Comparison of ENCODE assay signal across 27 mouse cellular contexts in genomic region chr2:24705929-24706328, GRCm38 (mm10). TPM values are rescaled to one million over a fixed set of nuclear protein-coding genes. Genes with fewer than 3 reads are reported as not detected.
A peak's percentile ranks its signal among the peaks of the same experiment; 100 is the strongest.
DNase-seq lines count a peak whose midpoint lies in the region; ATAC-seq and TF ChIP-seq lines count a peak whose summit lies in the region.
"Had no signal": no experiment of that assay in that cellular context is flagged by ENCODE, and none has a peak within 500 bp of the region (broad histone marks: within the 10 kb centered on the region; RNA-seq: fewer than 3 reads in every experiment).

No protein-coding gene starts in this region.

- no peak overlapping the region for H3K4me2 ChIP-seq in forebrain, embryonic 11.5 days (ENCODE audit: low read depth, low read length, severe bottlenecking)
- no peak overlapping the region for H3K4me2 ChIP-seq in forebrain, embryonic 16.5 days (ENCODE audit: low read length)
- no peak overlapping the region for H3K4me2 ChIP-seq in hindbrain, embryonic 15.5 days
- no peak overlapping the region for H3K4me2 ChIP-seq in hindbrain, postnatal 0 days (ENCODE audit: low read depth, low read length)
- no peak overlapping the region for H3K4me2 ChIP-seq in midbrain, postnatal 0 days (ENCODE audit: low read depth, low read length, poor library complexity, severe bottlenecking)
- H3K4me2 ChIP-seq in midbrain, embryonic 13.5 days (replicated peaks): no peak overlapping the region
- H3K4me2 ChIP-seq: embryonic facial prominence, embryonic 12.5 days; heart, embryonic 13.5 days had no signal

- no peaks in the 10 kb centered on the region for H3K27me3 ChIP-seq in forebrain, embryonic 11.5 days (ENCODE audit: control insufficient read depth, insufficient read depth, low read length)
- no peaks in the 10 kb centered on the region for H3K27me3 ChIP-seq in forebrain, embryonic 16.5 days (replicated peaks; ENCODE audit: control insufficient read depth, insufficient read depth, low read length)
- H3K27me3 ChIP-seq in hindbrain, embryonic 15.5 days: no peaks in the 10 kb centered on the region
- H3K27me3 ChIP-seq in hindbrain, postnatal 0 days (ENCODE audit: insufficient read depth, low read length): no peaks in the 10 kb centered on the region
- no peaks in the 10 kb centered on the region for H3K27me3 ChIP-seq in midbrain, postnatal 0 days (ENCODE audit: insufficient read depth, low read length)
- H3K27me3 ChIP-seq in midbrain, embryonic 13.5 days: no peaks in the 10 kb centered on the region
- H3K27me3 ChIP-seq: CH12.LX; embryonic facial prominence, embryonic 12.5 days; heart, embryonic 13.5 days had no signal

- TF ChIP-seq CTCF in hindbrain, postnatal 0 days (IDR thresholded peaks at IDR 0.05; ENCODE audit: low read depth): no peak
- no peak for TF ChIP-seq CTCF in midbrain, postnatal 0 days (IDR thresholded peaks at IDR 0.05)

- no peaks in the 10 kb centered on the region for H3K4me1 ChIP-seq in forebrain, embryonic 11.5 days (replicated peaks; ENCODE audit: control insufficient read depth, insufficient read depth, low read length)
- no peaks in the 10 kb centered on the region for H3K4me1 ChIP-seq in forebrain, embryonic 16.5 days (replicated peaks; ENCODE audit: control insufficient read depth, insufficient read depth, low read length)
- no peaks in the 10 kb centered on the region for H3K4me1 ChIP-seq in hindbrain, embryonic 15.5 days (replicated peaks)
- no peaks in the 10 kb centered on the region for H3K4me1 ChIP-seq in hindbrain, postnatal 0 days (ENCODE audit: insufficient read depth, low read length)
- no peaks in the 10 kb centered on the region for H3K4me1 ChIP-seq in midbrain, postnatal 0 days (ENCODE audit: insufficient read depth, low read length)
- no peaks in the 10 kb centered on the region for H3K4me1 ChIP-seq in midbrain, embryonic 13.5 days (replicated peaks)
- H3K4me1 ChIP-seq: embryonic facial prominence, embryonic 12.5 days; forebrain, embryonic 10.5 days; heart, embryonic 13.5 days had no signal

- no peak overlapping the region for H3K4me3 ChIP-seq in forebrain, embryonic 11.5 days (ENCODE audit: low read depth, low read length)
- no peak overlapping the region for H3K4me3 ChIP-seq in forebrain, embryonic 16.5 days (replicated peaks; ENCODE audit: low read length)
- no peak overlapping the region for H3K4me3 ChIP-seq in hindbrain, embryonic 15.5 days
- H3K4me3 ChIP-seq in hindbrain, postnatal 0 days (ENCODE audit: low read length): no peak overlapping the region
- H3K4me3 ChIP-seq in midbrain, postnatal 0 days (ENCODE audit: low read depth, low read length): no peak overlapping the region
- H3K4me3 ChIP-seq in midbrain, embryonic 13.5 days (replicated peaks): no peak overlapping the region
- H3K4me3 ChIP-seq: embryonic facial prominence, embryonic 12.5 days; forebrain, embryonic 10.5 days; gastrocnemius, adult 2 months; heart, embryonic 13.5 days had no signal

- H3K36me3 ChIP-seq in forebrain, embryonic 11.5 days (ENCODE audit: control insufficient read depth, insufficient read depth, low read length): no peaks in the 10 kb centered on the region
- H3K36me3 ChIP-seq in forebrain, embryonic 16.5 days (ENCODE audit: control insufficient read depth, insufficient read depth): peaks cover 10% of the 10 kb centered on the region
- H3K36me3 ChIP-seq in hindbrain, embryonic 15.5 days: peaks cover 64% of the 10 kb centered on the region
- H3K36me3 ChIP-seq in hindbrain, postnatal 0 days (ENCODE audit: insufficient read depth, low read length): peaks cover 41% of the 10 kb centered on the region
- peaks cover 51% of the 10 kb centered on the region for H3K36me3 ChIP-seq in midbrain, postnatal 0 days (ENCODE audit: insufficient read depth, low read length)
- peaks cover 62% of the 10 kb centered on the region for H3K36me3 ChIP-seq in midbrain, embryonic 13.5 days
- H3K36me3 ChIP-seq: embryonic facial prominence, embryonic 12.5 days; forebrain, embryonic 10.5 days; G1E; heart, embryonic 13.5 days had no signal

- no peak for ATAC-seq in forebrain, embryonic 11.5 days (replicated peaks; ENCODE audit: low FRiP score)
- ATAC-seq in forebrain, embryonic 16.5 days: no peak
- 0 out of 2 replicates have a peak, but pooled peaks have one; percentile 46 for ATAC-seq in hindbrain, embryonic 15.5 days (ENCODE audit: low FRiP score, low read depth)
- ATAC-seq in hindbrain, postnatal 0 days: no peak; the same call in 1 of the 2 replicates
- peak; percentile 64; the same call in 1 of the 2 replicates for ATAC-seq in midbrain, postnatal 0 days (ENCODE audit: low FRiP score)
- ATAC-seq in midbrain, embryonic 13.5 days: no peak
- ATAC-seq: forebrain, embryonic 14.5 days; intestine, postnatal 0 days; Patski had no signal

- no peak overlapping the region for H3K9ac ChIP-seq in forebrain, embryonic 11.5 days (ENCODE audit: low read length)
- H3K9ac ChIP-seq in forebrain, embryonic 16.5 days (replicated peaks; ENCODE audit: low read depth, low read length): no peak overlapping the region
- H3K9ac ChIP-seq in hindbrain, embryonic 15.5 days: no peak overlapping the region
- H3K9ac ChIP-seq in hindbrain, postnatal 0 days (replicated peaks; ENCODE audit: low read length): no peak overlapping the region
- no peak overlapping the region for H3K9ac ChIP-seq in midbrain, postnatal 0 days (replicated peaks; ENCODE audit: low read length, poor library complexity, severe bottlenecking)
- H3K9ac ChIP-seq in midbrain, embryonic 13.5 days (replicated peaks): no peak overlapping the region
- H3K9ac ChIP-seq: embryonic facial prominence, embryonic 12.5 days; heart, embryonic 13.5 days had no signal

- DNase-seq in forebrain, embryonic 11.5 days (ENCODE audit: low spot score): peak; percentile 16
- DNase-seq in hindbrain, postnatal 0 days (ENCODE audit: low spot score): no peak
- DNase-seq in midbrain, postnatal 0 days (ENCODE audit: low spot score): no peak
- peak; percentile 7 to 25 for DNase-seq in urinary bladder, postnatal 4 days (ENCODE audit: low spot score in 2 of 2)
- no peak for DNase-seq in urinary bladder, adult 2 months (ENCODE audit: low spot score)
- DNase-seq: adrenal gland, postnatal 10 days; adrenal gland, postnatal 36 days; B cell, adult 2 months; cerebellum, adult 18-20 months; cerebellum, adult 9-10 months; cerebellum, postnatal 14 days; gastrocnemius, adult 2 months; gastrocnemius, postnatal 14 days; heart, adult 18-20 months; heart, postnatal 14 days; heart, postnatal 4 days had no signal

- 88% methylated on average over 10 of the region's 10 CpGs for WGBS in forebrain, embryonic 11.5 days
- 84% methylated on average over 10 of the region's 10 CpGs for WGBS in forebrain, embryonic 16.5 days
- 89% methylated on average over 10 of the region's 10 CpGs for WGBS in hindbrain, embryonic 15.5 days
- 82% methylated on average over 10 of the region's 10 CpGs for WGBS in hindbrain, postnatal 0 days
- WGBS in midbrain, postnatal 0 days: 84% methylated on average over 10 of the region's 10 CpGs
- WGBS in midbrain, embryonic 13.5 days: 81% methylated on average over 10 of the region's 10 CpGs

- H3K27ac ChIP-seq in forebrain, embryonic 11.5 days (ENCODE audit: low read depth, low read length): no peak overlapping the region
- no peak overlapping the region for H3K27ac ChIP-seq in forebrain, embryonic 16.5 days (ENCODE audit: low read length)
- no peak overlapping the region for H3K27ac ChIP-seq in hindbrain, embryonic 15.5 days (replicated peaks)
- H3K27ac ChIP-seq in hindbrain, postnatal 0 days: no peak overlapping the region
- H3K27ac ChIP-seq in midbrain, postnatal 0 days (ENCODE audit: low read depth, low read length): no peak overlapping the region
- H3K27ac ChIP-seq in midbrain, embryonic 13.5 days: no peak overlapping the region
- H3K27ac ChIP-seq: embryonic facial prominence, embryonic 12.5 days; forebrain, embryonic 10.5 days; gastrocnemius, adult 2 months; heart, embryonic 13.5 days had no signal

- no peaks in the 10 kb centered on the region for H3K9me3 ChIP-seq in forebrain, embryonic 11.5 days (ENCODE audit: control insufficient read depth, low read length)
- H3K9me3 ChIP-seq in forebrain, embryonic 16.5 days (ENCODE audit: control insufficient read depth, low read length): no peaks in the 10 kb centered on the region
- H3K9me3 ChIP-seq in hindbrain, embryonic 15.5 days: peaks cover 5% of the 10 kb centered on the region; the same call in 1 of the 2 replicates
- no peaks in the 10 kb centered on the region for H3K9me3 ChIP-seq in hindbrain, postnatal 0 days (ENCODE audit: low read length)
- H3K9me3 ChIP-seq in midbrain, postnatal 0 days (ENCODE audit: low read length): no peaks in the 10 kb centered on the region
- 0 out of 2 replicates have a peak, but pooled peaks cover 2% of the 10 kb centered on the region for H3K9me3 ChIP-seq in midbrain, embryonic 13.5 days
- H3K9me3 ChIP-seq: embryonic facial prominence, embryonic 12.5 days; G1E had no signal

RNA-seq across cellular contexts. Expression of gene Cacna1b, which starts 57.0 kb away (rescaled TPM):
- 1.6 and 1.8 TPM in 2 replicates for polyA plus RNA-seq in forebrain, embryonic 11.5 days (2014; fragmentation: Nextera tagmentation; extraction: Ambion mirVana)
- polyA plus RNA-seq in forebrain, embryonic 16.5 days (2015; fragmentation: Nextera tagmentation; extraction: Ambion mirVana): 8.7 and 10.1 TPM in 2 replicates
- 13.4 and 17.5 TPM in 2 replicates for polyA plus RNA-seq in hindbrain, embryonic 15.5 days (2015; fragmentation: Nextera tagmentation; extraction: Ambion mirVana)
- total RNA-seq in hindbrain, postnatal 0 days (2014; rRNA removed): 94.0 and 103 TPM in 2 replicates
- polyA plus RNA-seq in hindbrain, postnatal 0 days (2015; fragmentation: Nextera tagmentation; extraction: Ambion mirVana): 10.1 and 11.8 TPM in 2 replicates
- 97.6 and 108 TPM in 2 replicates for total RNA-seq in midbrain, postnatal 0 days (2014; rRNA removed)
- polyA plus RNA-seq in midbrain, postnatal 0 days (2015; fragmentation: Nextera tagmentation; extraction: Ambion mirVana): 9.2 and 13.3 TPM in 2 replicates
- polyA plus RNA-seq in midbrain, embryonic 13.5 days (2015; fragmentation: Nextera tagmentation; extraction: Ambion mirVana): 8.1 and 8.7 TPM in 2 replicates
- 1.4 and 1.6 TPM in 2 replicates for polyA plus RNA-seq in urinary bladder, adult 2 months (2012; rRNA removed)
- polyA plus RNA-seq: G1E had no signal

Comparison
In these comparisons a context has a peak if more than half of its experiments do, and no peak if none do; other contexts are left out.
1. ATAC-seq: peak in hindbrain, embryonic 15.5 days (single experiment) and midbrain, postnatal 0 days (single experiment); none in forebrain, embryonic 11.5 days (single experiment), forebrain, embryonic 16.5 days (single experiment), hindbrain, postnatal 0 days (single experiment) and midbrain, embryonic 13.5 days (single experiment).
2. DNase-seq: peak in forebrain, embryonic 11.5 days (single experiment) and urinary bladder, postnatal 4 days (2 of 2); none in hindbrain, postnatal 0 days (single experiment), midbrain, postnatal 0 days (single experiment) and urinary bladder, adult 2 months (single experiment).